In the genomic region with DNA sequence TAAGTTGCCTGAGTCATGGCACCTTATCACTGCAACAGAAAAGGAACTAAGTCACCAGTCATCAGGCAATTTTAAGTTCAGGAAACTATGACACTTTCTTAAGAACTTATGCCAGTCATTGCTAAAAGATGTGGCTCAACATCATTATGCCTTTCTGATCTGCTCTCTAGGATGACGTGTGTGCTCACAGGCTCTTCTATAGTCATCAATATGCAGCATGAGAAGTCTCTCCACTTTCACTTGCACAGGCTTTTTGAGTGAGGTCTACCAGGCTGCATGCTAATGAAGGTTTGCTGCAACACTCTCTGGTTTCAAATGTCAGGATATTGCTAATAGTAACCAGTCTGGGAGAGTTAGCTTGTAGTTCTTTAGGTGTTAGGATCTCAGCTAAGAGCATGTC, we compare ENCODE assay signal across 20 mouse cellular contexts.
DNase-seq lines count a peak whose midpoint lies in the region; ATAC-seq and TF ChIP-seq lines count a peak whose summit lies in the region.
"Had no signal": no experiment of that assay in that cellular context is flagged by ENCODE, and none has a peak within 500 bp of the region (broad histone marks: within the 10 kb centered on the region; RNA-seq: fewer than 3 reads in every experiment).

No protein-coding gene starts in this region.

- H3K27ac ChIP-seq in hindbrain, embryonic 11.5 days (ENCODE audit: low read depth, low read length), result no peak overlapping the region
- H3K27ac ChIP-seq in hindbrain, embryonic 14.5 days, result no peak overlapping the region
- H3K27ac ChIP-seq in MEL (ENCODE audit: control insufficient read depth, low read depth, low read length), result no peak overlapping the region
- no peak overlapping the region for H3K27ac ChIP-seq in forebrain, embryonic 16.5 days (ENCODE audit: low read length)
- no peak overlapping the region for H3K27ac ChIP-seq in midbrain, embryonic 15.5 days
- H3K27ac ChIP-seq in lung, postnatal 0 days (ENCODE audit: low read length), result no peak overlapping the region
- H3K27ac ChIP-seq: intestine, embryonic 15.5 days; limb, embryonic 12.5 days; liver, embryonic 12.5 days had no signal

- 57% methylated on average over 1 of the region's 1 CpGs for WGBS in hindbrain, embryonic 11.5 days
- WGBS in hindbrain, embryonic 14.5 days, result 33% methylated on average over 1 of the region's 1 CpGs
- WGBS in forebrain, embryonic 16.5 days, result 25% methylated on average over 1 of the region's 1 CpGs
- WGBS in midbrain, embryonic 15.5 days, result 36% methylated on average over 1 of the region's 1 CpGs
- 61% methylated on average over 1 of the region's 1 CpGs for WGBS in lung, postnatal 0 days

- TF ChIP-seq RAD21 in MEL (IDR thresholded peaks at IDR 0.05; ENCODE audit: low read depth, low read length), result no peak

- H3K27me3 ChIP-seq in hindbrain, embryonic 11.5 days (ENCODE audit: control insufficient read depth, insufficient read depth, low read length), result no peaks in the 10 kb centered on the region
- no peaks in the 10 kb centered on the region for H3K27me3 ChIP-seq in hindbrain, embryonic 14.5 days (ENCODE audit: control insufficient read depth, insufficient read depth, low read length)
- H3K27me3 ChIP-seq in MEL (ENCODE audit: control insufficient read depth in 1 of 2, insufficient read depth in 2 of 2, low read length in 2 of 2), result no peaks in the 10 kb centered on the region
- H3K27me3 ChIP-seq in forebrain, embryonic 16.5 days (replicated peaks; ENCODE audit: control insufficient read depth, insufficient read depth, low read length), result no peaks in the 10 kb centered on the region
- no peaks in the 10 kb centered on the region for H3K27me3 ChIP-seq in midbrain, embryonic 15.5 days (replicated peaks)
- H3K27me3 ChIP-seq in lung, postnatal 0 days (replicated peaks; ENCODE audit: insufficient read depth, low read length), result no peaks in the 10 kb centered on the region
- H3K27me3 ChIP-seq: heart, embryonic 12.5 days; intestine, embryonic 15.5 days; limb, embryonic 12.5 days; liver, embryonic 12.5 days had no signal

- H3K9me3 ChIP-seq in hindbrain, embryonic 11.5 days (ENCODE audit: control insufficient read depth, low read length), result no peaks in the 10 kb centered on the region
- no peaks in the 10 kb centered on the region for H3K9me3 ChIP-seq in hindbrain, embryonic 14.5 days (ENCODE audit: control insufficient read depth, low read length)
- no peaks in the 10 kb centered on the region for H3K9me3 ChIP-seq in MEL (replicated peaks; ENCODE audit: insufficient read depth, low read length)
- H3K9me3 ChIP-seq in forebrain, embryonic 16.5 days (ENCODE audit: control insufficient read depth, low read length), result no peaks in the 10 kb centered on the region
- no peaks in the 10 kb centered on the region for H3K9me3 ChIP-seq in midbrain, embryonic 15.5 days
- no peaks in the 10 kb centered on the region for H3K9me3 ChIP-seq in lung, postnatal 0 days (ENCODE audit: low read length)
- H3K9me3 ChIP-seq: heart, embryonic 12.5 days; intestine, embryonic 15.5 days; limb, embryonic 12.5 days; liver, embryonic 12.5 days had no signal

- no peak for ATAC-seq in hindbrain, embryonic 11.5 days (ENCODE audit: low FRiP score)
- no peak for ATAC-seq in hindbrain, embryonic 14.5 days (ENCODE audit: low FRiP score)
- ATAC-seq in forebrain, embryonic 16.5 days, result peak; percentile 50; the same call in 1 of the 2 replicates
- ATAC-seq in midbrain, embryonic 15.5 days (replicated peaks), result peak; percentile 78
- no peak for ATAC-seq in lung, postnatal 0 days
- ATAC-seq: intestine, embryonic 15.5 days; liver, embryonic 12.5 days had no signal

- H3K36me3 ChIP-seq in hindbrain, embryonic 11.5 days (ENCODE audit: control insufficient read depth, insufficient read depth, low read length), result no peaks in the 10 kb centered on the region
- no peaks in the 10 kb centered on the region for H3K36me3 ChIP-seq in hindbrain, embryonic 14.5 days (replicated peaks; ENCODE audit: control insufficient read depth, insufficient read depth)
- H3K36me3 ChIP-seq in MEL (ENCODE audit: control insufficient read depth in 1 of 2, insufficient read depth in 2 of 2, low read length in 2 of 2), result peaks cover 0 to 8% of the 10 kb centered on the region in 2 experiments; a peak in 2 of 4 replicates
- H3K36me3 ChIP-seq in forebrain, embryonic 16.5 days (ENCODE audit: control insufficient read depth, insufficient read depth), result no peaks in the 10 kb centered on the region
- no peaks in the 10 kb centered on the region for H3K36me3 ChIP-seq in midbrain, embryonic 15.5 days (replicated peaks)
- no peaks in the 10 kb centered on the region for H3K36me3 ChIP-seq in lung, postnatal 0 days (ENCODE audit: insufficient read depth, low read length)
- H3K36me3 ChIP-seq: heart, embryonic 12.5 days; intestine, embryonic 15.5 days; limb, embryonic 12.5 days; liver, embryonic 12.5 days had no signal

- H3K4me3 ChIP-seq in hindbrain, embryonic 11.5 days (ENCODE audit: low read depth, low read length), result no peak overlapping the region
- H3K4me3 ChIP-seq in hindbrain, embryonic 14.5 days (replicated peaks; ENCODE audit: low read length), result no peak overlapping the region
- H3K4me3 ChIP-seq in MEL (ENCODE audit: control insufficient read depth in 1 of 2, insufficient read depth in 1 of 2, low read depth in 2 of 2, low read length in 2 of 2), result no peak overlapping the region
- H3K4me3 ChIP-seq in forebrain, embryonic 16.5 days (replicated peaks; ENCODE audit: low read length), result no peak overlapping the region
- no peak overlapping the region for H3K4me3 ChIP-seq in midbrain, embryonic 15.5 days
- no peak overlapping the region for H3K4me3 ChIP-seq in lung, postnatal 0 days (ENCODE audit: low read depth, low read length)
- H3K4me3 ChIP-seq: heart, embryonic 12.5 days; intestine, embryonic 15.5 days; limb, embryonic 12.5 days; liver, embryonic 12.5 days had no signal

- DNase-seq in hindbrain, embryonic 11.5 days (ENCODE audit: low spot score), result peak; percentile 2
- no peak for DNase-seq in hindbrain, embryonic 14.5 days (ENCODE audit: low spot score)
- DNase-seq in MEL (ENCODE audit: low read depth, low spot score), result peak; percentile 23
- no peak for DNase-seq in cerebellum, adult 11-12 months
- DNase-seq in lung, postnatal 0 days (ENCODE audit: low spot score), result no peak
- DNase-seq: B cell, adult 2 months; cerebellum, postnatal 10 days; heart, postnatal 14 days; kidney, postnatal 36 days; lung, adult 2 months; lung, postnatal 36 days; retina, postnatal 1 day; right cerebral cortex, postnatal 4 days; thymus, adult 2 months had no signal

- TF ChIP-seq EP300 in MEL (IDR thresholded peaks at IDR 0.05; ENCODE audit: low read depth in 1 of 2, low read length in 2 of 2), result no peak
- TF ChIP-seq EP300 in lung, postnatal 0 days (IDR thresholded peaks at IDR 0.05), result no peak

- no peak for TF ChIP-seq POLR2A in MEL (IDR thresholded peaks at IDR 0.05; ENCODE audit: control insufficient read depth in 1 of 2, insufficient read depth in 1 of 2, low read depth in 1 of 2, low read length in 2 of 2, poor library complexity in 1 of 2)

- H3K4me2 ChIP-seq in hindbrain, embryonic 11.5 days (replicated peaks; ENCODE audit: low read depth, low read length), result no peak overlapping the region
- no peak overlapping the region for H3K4me2 ChIP-seq in hindbrain, embryonic 14.5 days (replicated peaks)
- H3K4me2 ChIP-seq in forebrain, embryonic 16.5 days (ENCODE audit: low read length), result no peak overlapping the region
- H3K4me2 ChIP-seq in midbrain, embryonic 15.5 days, result no peak overlapping the region
- H3K4me2 ChIP-seq in lung, postnatal 0 days (replicated peaks; ENCODE audit: low read depth, low read length), result no peak overlapping the region
- H3K4me2 ChIP-seq: heart, embryonic 12.5 days; intestine, embryonic 15.5 days; limb, embryonic 12.5 days; liver, embryonic 12.5 days had no signal

- no peak overlapping the region for H3K9ac ChIP-seq in hindbrain, embryonic 11.5 days (ENCODE audit: low read depth, low read length)
- no peak overlapping the region for H3K9ac ChIP-seq in hindbrain, embryonic 14.5 days
- no peak overlapping the region for H3K9ac ChIP-seq in MEL (ENCODE audit: control insufficient read depth, low read depth, low read length, poor library complexity, severe bottlenecking)
- H3K9ac ChIP-seq in forebrain, embryonic 16.5 days (replicated peaks; ENCODE audit: low read depth, low read length), result no peak overlapping the region
- H3K9ac ChIP-seq in midbrain, embryonic 15.5 days, result no peak overlapping the region
- H3K9ac ChIP-seq in lung, postnatal 0 days (replicated peaks; ENCODE audit: low read depth), result no peak overlapping the region
- H3K9ac ChIP-seq: heart, embryonic 12.5 days; intestine, embryonic 15.5 days; limb, embryonic 12.5 days; liver, embryonic 12.5 days had no signal

- no peaks in the 10 kb centered on the region for H3K4me1 ChIP-seq in hindbrain, embryonic 11.5 days (replicated peaks; ENCODE audit: control insufficient read depth, insufficient read depth, low read length)
- H3K4me1 ChIP-seq in hindbrain, embryonic 14.5 days (replicated peaks; ENCODE audit: control insufficient read depth, insufficient read depth, low read length), result no peaks in the 10 kb centered on the region
- no peaks in the 10 kb centered on the region; a peak in 1 of 4 replicates for H3K4me1 ChIP-seq in MEL (ENCODE audit: control insufficient read depth in 1 of 2, insufficient read depth in 2 of 2, low read length in 2 of 2)
- H3K4me1 ChIP-seq in forebrain, embryonic 16.5 days (replicated peaks; ENCODE audit: control insufficient read depth, insufficient read depth, low read length), result no peaks in the 10 kb centered on the region
- no peaks in the 10 kb centered on the region for H3K4me1 ChIP-seq in midbrain, embryonic 15.5 days
- no peaks in the 10 kb centered on the region for H3K4me1 ChIP-seq in lung, postnatal 0 days (ENCODE audit: insufficient read depth, low read depth, low read length)
- H3K4me1 ChIP-seq: heart, embryonic 12.5 days; intestine, embryonic 15.5 days; limb, embryonic 12.5 days; liver, embryonic 12.5 days had no signal

- H3K79me2 ChIP-seq in MEL (ENCODE audit: control insufficient read depth, insufficient read depth, low read length, poor library complexity), result no peaks in the 10 kb centered on the region

- no peak for TF ChIP-seq CTCF in MEL (IDR thresholded peaks at IDR 0.05 in 2 of 3, conservative IDR thresholded peaks at IDR 0.05 in 1 of 3; ENCODE audit: control insufficient read depth in 1 of 3, insufficient read depth in 1 of 3, low read depth in 2 of 3, low read length in 3 of 3, poor library complexity in 1 of 3, severe bottlenecking in 1 of 3)
- TF ChIP-seq CTCF in lung, postnatal 0 days (IDR thresholded peaks at IDR 0.05), result no peak

TF ChIP-seq in MEL, 35 proteins besides CTCF, POLR2A, EP300 and RAD21:
- no peak for TF ChIP-seq GABPA (IDR thresholded peaks at IDR 0.05; ENCODE audit: low read depth, low read length)
- 0 out of 2 replicates have a peak, but pooled peaks have one; percentile 22 for TF ChIP-seq ETS1 (IDR thresholded peaks at IDR 0.05; ENCODE audit: low read depth, low read length)

Comparison
In these comparisons a context has a peak if more than half of its experiments do, and no peak if none do; other contexts are left out.
1. DNase-seq: peak in hindbrain, embryonic 11.5 days (single experiment) and MEL (single experiment); none in hindbrain, embryonic 14.5 days (single experiment), cerebellum, adult 11-12 months (single experiment) and lung, postnatal 0 days (single experiment).
2. ATAC-seq: peak in forebrain, embryonic 16.5 days (single experiment) and midbrain, embryonic 15.5 days (single experiment); none in hindbrain, embryonic 11.5 days (single experiment), hindbrain, embryonic 14.5 days (single experiment) and lung, postnatal 0 days (single experiment).